Mouse (Mus musculus): ENCODE results near the gene Zdhhc6. TPM values are rescaled to one million over a fixed set of nuclear protein-coding genes. Genes with fewer than 3 reads are reported as not detected.

Gene Zdhhc6
- polyA plus RNA-seq, 1 experiment from 2014 or later: 75.9 TPM

DNA sequence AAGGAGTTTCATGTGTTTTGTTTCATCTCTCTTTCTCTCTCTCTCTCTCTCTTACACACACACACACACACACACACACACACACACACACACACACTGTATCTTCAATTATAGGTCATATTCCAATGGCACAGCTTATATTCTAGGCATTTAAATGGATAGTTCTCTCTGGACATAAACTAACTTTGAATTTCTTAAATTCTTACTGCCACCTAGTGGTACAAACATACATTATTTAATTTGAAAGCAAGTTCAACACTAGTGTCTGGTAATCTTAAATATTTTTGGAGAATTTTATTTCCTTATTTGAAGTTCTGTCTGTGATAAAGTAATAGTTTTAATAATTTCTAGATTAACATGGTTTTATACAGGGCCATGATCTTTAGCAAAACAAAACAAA is 10.8 kb downstream of the Zdhhc6 start:
- peak; percentile 16 for DNase-seq (ENCODE audit: low spot score)

DNA sequence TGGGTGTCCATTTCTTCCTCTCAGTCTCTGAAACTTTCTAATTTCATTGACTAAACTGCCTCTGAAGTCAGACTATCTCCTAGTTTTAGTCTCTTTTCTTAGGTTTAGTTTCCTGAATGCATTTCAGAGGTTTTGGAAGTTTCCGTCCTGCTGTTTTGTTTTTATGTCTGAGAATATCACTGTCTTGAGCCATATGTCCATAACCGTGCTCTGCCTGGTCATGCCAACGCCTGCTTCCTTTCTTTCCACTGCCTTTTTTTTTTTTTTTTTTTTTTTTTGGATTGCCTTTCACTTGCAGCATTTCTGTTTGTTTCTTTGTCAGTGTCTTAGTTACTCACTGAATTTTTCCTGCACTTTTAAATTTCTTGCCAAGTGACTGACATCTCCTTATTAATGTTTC is 15.3 kb downstream of the Zdhhc6 start:
- no peak for DNase-seq (ENCODE audit: low spot score)

DNA sequence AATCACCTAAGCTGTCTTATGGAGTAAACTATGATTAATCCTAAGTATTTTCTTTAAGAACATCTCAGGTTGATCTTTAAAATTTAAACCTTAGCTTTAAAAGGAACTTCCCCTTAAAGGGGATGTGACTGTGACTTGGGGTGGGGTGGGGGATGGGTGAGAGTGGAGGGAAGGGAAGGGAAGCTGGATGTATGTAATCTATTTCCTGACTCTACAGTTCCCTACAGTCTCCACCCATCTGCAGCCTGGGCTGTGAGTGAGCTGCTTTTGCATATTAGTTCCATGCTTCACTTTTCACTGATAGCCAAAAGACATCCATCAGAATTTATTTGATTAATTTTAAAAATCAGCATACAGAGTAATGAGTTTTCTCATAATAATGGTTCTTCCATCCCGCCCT is 16.5 kb downstream of the Zdhhc6 start:
- DNase-seq (ENCODE audit: low spot score): no peak

DNA sequence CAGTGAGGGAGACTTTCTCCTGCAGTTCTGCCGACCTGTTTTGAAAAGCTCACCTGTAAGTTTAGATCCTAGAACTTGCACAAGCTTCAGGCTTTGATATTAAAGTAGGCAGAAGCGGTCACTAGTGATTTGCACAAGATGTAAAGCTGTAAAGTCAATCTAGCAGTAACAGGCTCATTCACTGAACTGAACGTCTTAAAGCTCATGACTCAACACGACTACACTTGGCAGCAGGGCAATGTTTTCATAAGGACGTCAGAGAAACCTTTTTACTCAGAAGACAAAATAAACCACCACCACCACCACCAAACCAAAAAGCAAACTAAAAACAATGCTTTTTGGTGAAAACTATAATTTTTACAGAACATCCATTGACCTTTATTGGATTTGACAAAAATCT is 17.9 kb downstream of the Zdhhc6 start:
- DNase-seq (ENCODE audit: low spot score): no peak

DNA sequence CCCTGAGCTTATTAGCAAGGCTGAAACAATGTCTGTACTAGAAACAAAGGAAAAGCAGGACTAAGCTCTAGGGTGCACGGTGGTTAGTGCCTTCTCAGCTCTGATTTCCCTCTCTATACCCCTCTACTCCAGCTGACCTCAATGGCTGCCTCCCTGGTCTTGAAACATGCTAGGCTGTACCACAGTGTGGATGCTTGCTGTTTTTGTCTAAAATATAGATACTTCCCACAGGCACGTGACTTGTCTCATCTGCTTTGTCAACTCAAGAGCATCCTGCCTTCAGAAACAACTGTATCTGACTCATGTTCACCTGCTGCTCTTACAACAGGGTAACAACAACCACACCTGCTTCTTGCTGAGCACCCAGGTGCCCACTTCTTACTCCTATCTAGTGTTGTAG is 18.3 kb downstream of the Zdhhc6 start:
- no peak for DNase-seq (ENCODE audit: low spot score)

DNA sequence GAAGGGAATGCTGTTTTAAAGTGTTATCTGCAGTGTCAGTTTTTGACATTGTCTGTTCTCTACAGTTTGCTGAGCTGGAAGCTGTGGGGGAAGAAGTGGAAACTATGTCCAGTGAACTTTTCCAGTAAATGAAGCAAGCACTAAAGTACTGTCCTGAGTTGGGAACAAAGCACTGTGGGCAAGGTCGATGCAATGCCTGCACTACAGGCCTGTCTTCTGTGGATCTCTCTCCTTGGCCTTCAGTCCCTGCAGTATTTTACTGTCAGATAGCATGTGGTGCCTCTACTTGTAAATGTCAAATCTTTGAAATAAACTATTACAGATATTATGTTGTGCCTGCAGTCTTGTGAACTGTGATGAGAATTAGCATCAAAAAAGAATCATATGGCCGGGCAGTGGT is 19.5 kb downstream of the Zdhhc6 start:
- no peak for DNase-seq (ENCODE audit: low spot score)

DNA sequence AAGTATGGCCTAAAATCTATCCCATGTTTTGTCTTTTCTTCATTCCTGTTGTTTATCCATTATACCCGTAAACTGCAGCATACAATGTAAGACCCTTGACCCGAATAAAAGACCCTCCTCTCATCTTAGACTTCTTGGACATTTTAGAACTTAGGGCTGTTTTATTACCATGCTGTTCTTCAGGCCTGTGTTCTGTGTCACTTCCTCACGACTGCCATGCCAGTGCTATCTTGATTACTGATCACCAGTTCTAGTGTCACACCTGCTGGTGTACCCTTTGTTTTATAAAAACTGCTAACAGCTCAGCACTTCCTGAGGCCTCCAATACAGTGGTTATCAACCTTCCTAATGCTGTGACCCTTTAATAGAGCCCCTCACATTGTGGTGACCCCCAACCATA is 20.3 kb downstream of the Zdhhc6 start:
- DNase-seq (ENCODE audit: low spot score): no peak

DNA sequence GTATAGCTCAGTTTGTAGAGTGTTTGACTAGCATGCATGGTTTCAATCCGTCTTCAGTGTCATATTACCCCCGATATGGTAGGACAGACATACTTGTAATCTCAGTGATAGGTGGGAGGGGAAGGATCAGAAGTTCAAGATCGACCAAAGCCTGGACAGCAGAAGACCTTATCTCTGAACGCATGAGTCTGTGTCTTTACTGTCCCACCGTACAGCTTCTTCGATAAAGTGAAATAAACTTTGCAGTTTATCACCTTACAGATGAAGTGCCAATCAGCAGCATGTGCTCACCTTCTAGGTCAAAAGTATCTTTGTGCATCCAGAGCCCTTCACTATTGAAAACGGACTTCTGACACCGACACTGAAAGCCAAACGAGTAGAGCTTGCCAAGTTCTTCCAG is 20.8 kb downstream of the Zdhhc6 start:
- DNase-seq (ENCODE audit: low spot score): no peak

DNA sequence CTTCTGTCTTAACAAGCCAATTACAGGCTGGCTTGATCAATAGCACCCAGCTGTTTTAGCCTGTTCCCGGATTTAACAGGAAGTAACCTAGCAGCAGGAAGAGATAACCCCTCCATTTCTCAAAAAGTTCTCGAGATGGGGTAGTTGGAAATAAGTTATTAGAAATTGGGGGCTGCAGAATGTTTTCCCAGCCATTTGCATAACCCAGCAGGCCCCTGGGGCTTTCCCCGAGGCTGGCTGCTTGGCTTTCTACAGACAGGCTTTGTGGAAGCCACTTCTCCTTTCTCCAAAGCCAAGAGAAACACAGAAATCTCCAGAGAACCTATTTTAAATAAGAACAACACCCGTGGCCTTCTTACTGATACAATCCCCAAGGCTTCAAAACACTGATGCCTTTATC is 22.7 kb downstream of the Zdhhc6 start:
- no peak for DNase-seq (ENCODE audit: low spot score)

DNA sequence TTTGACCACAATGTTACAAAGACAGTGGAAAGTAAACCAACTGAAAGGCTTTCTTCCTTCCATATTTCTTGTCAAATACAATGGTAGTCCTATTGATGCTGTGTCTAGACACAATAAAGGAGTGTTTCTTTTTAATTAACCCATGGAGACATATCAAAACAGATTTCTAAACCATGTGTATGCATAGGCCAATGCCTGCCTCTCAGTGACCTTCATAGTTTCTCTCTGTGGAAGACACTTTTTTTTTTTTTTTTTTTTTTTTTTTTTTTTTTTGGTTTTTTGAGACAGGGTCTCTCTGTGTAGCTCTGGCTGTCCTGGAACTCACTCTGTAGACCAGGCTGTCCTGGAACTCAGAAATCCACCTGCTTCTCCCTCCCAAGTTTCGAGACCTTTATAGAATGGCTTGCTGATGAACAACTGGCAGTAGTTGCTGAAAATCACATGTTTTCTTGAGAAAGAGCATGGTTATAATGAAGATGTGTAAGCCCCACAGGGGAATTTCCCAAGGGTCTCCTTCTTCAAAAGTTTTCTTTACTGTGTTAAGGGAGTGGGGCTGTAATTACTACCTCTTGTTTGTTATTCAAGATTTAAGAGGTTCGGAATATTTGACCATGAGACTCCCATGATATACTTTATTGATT is 23.5 kb downstream of the Zdhhc6 start:
- DNase-seq (ENCODE audit: low spot score): no peak

DNA sequence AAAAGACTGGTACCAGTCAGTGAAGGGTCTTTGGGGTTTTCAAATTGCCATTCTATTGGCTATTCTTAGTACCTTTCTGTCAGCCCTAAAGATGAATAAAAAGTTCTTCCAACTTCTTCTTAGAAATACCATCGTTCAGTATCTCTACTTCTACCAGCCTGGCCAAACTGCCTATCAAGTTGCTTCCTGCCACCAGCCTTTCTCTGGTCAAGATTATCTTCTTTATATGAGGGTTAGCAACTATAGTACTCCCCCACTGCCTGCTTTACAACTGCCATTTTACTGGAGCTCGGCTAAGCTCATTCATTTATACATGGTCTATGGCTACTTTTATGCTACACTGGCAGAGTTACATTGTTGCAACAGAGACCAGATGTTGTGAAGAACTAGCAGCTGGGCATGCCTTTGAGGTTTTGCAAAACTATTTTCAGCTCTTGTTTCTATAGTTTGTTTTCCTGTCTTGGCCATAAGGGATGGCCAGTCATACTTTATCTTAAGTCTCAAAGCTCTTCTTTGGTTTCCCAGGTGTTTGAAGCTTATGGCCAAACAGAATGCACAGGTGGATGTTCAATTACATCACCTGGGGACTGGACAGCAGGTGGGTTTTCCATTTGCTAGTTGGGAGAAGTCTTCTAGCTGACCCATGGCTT is 25.1 kb downstream of the Zdhhc6 start:
- DNase-seq (ENCODE audit: low spot score): no peak

DNA sequence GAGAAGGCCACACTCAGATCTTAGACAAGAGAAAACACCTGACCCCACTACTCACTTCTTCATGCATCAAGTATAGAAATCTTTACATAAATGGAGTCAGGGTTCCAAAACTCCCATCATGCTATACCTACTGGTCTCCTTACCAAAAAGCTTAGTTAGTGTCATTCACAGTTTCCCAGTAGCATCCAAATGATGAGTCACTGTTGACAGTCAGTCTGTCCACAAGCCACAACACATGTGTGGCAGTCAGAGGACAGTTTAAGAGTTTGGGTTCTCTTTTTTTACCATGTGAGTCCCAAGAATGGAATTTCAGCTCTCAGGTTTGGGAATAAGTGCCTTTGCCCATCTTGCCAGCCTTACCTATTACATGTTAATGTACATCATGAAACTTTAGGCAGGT is 26.9 kb downstream of the Zdhhc6 start:
- no peak for DNase-seq (ENCODE audit: low spot score)

DNA sequence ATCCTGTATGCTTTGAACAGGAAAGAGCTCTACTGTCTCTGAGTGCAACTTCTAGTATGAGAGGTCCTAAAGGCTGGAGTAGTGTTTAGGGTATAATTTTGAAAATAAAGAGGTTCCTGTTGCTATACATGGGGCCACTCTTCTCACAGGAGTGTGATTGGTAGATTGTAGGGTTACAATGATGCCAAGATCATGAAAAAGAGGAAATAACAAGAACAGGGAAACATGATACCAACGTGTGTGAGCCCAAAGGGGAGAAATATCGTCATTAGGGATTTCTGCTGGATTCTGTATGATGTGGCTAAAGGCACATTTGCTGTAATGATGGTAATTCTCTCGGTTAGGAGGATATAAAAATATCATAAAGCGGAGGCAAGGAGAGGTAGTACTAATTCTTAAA is 29.8 kb downstream of the Zdhhc6 start:
- DNase-seq (ENCODE audit: low spot score): no peak

DNA sequence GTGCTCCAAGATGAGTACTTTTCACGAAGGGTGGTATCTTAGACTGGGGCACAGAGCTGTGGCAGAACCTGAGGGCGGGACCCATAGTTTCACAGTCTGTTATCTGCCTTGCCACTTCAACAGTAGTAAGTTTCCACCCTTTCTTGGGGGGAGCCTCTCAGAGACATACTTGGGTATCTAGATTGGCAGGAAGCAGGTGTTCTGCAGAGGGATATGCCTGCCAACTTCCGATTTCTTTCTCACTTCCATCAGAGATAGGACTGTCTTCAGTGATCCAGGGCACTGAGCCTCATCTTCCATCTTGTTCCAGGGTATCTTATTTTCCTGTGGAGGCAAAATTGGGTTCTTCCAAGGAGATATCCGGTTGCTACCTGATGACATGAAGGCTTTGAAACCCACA is 31.7 kb downstream of the Zdhhc6 start:
- no peak for DNase-seq (ENCODE audit: low spot score)

DNA sequence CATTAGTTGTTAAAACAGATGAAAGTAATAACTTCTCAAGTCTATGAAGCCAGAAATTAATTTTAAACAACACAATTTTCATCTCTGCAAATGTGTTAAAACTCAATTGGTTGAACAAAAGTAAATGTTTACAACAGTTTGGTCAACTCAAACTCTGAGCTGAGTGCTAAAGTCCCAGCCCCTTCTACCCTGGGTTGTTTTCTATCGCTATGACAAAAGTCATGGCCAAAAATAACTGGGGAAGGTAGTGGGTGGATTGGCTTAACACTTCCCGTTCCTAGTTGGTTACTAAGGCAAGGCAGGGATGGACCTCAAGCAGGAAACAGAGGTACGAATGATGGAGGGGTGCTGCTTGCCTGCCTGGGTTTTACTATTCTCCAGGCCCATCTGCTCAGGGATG is 39.1 kb downstream of the Zdhhc6 start:
- DNase-seq (ENCODE audit: low spot score): no peak

DNA sequence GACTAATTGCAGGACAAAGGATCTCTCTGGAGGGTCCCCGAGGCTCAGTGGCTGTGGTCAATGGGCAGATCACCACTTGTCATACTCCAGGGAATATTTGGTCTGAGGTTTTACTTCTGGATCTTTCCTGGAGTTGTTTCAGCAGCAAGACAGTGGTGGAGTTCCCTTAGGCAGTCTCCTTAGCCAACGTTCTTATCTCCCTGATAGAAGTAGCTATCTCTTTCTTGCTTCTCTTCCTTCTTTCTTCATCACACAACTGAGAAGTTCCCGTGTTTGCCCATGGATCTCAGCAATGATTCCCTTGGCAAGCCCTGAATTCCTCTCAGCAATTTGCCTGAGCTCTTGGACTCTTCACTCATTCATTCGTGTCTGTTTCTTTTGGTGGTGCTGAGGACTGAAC is 39.7 kb downstream of the Zdhhc6 start:
- DNase-seq (ENCODE audit: low spot score): no peak

DNA sequence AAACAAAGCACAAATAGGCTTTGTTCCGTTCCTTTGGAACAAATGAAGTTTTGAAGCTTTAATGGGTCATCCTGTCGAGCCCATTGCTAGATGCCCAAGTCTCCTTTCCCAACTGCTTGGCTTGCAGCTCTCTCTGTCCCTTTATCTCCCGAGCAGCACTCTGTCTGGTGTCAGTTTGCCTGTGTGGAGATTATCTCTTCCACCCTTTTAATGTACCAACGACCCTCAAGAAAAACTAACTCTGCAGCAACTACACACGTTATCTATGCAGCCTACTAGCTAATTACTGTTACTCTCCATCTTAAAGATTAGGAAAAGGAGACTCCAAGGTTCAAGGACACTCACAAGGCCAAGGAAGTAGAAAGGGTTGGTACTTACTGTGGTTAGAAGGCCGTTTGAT is 42.5 kb downstream of the Zdhhc6 start:
- DNase-seq (ENCODE audit: low spot score): no peak

DNA sequence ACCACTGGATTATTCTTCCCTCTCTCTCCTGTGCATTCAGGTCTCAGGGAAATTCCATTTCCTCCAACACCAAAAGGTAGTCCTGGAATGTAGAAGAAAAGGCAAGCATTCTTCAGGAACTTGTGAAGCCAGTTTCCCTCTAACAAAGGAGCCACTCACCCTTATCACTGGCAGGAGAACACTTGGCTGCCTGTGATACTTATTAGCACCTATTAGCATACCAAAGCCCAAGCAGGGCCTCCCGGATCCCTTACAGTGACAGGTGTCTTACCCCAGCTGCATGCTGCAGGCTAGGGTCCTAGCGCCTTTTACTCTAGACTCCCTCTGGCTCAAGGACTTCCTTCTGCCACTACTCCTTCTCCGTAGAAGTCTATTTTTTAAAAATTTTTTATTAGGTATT is 44.4 kb downstream of the Zdhhc6 start:
- no peak for DNase-seq (ENCODE audit: low spot score)

DNA sequence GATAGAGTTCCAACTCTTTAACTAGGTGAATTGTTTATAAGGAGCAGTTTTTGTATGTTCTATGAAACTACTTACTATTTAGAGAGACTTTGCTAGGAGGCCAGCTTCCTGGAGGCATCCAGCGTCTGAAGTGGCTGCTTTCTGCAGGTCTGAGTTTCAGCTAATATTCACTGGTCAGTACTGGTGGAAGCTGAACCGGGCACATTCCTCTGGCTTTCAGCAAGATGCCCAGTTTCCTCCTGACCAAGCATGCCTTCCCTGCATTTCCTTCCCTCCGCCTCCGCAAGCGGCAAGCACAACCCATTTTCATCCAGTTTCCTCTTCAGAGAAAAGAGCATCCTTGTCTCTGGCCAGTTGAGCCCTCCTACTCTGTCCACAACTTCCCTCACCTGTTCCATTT is 46.8 kb downstream of the Zdhhc6 start:
- DNase-seq (ENCODE audit: low spot score): no peak

DNA sequence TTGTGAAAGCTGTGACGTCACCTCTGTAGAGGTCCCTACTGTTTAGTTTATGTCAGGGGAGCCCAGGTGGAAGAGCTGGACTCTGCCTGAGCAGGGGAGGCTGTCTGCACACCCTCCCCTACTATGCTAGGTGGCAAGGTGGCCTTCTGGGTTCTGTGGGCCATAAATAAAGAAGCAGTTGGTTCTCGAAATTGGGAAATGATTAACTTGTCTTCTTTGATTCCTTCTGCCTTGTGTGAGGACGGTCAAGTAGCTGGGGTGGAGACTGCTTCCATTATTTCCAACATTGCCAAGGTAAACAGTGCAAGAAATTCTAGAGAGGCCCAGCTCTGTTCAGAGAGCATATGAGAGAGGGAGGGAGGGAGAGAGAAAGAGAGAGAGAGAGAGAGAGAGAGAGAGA is 47.7 kb downstream of the Zdhhc6 start:
- no peak for DNase-seq (ENCODE audit: low spot score)

DNA sequence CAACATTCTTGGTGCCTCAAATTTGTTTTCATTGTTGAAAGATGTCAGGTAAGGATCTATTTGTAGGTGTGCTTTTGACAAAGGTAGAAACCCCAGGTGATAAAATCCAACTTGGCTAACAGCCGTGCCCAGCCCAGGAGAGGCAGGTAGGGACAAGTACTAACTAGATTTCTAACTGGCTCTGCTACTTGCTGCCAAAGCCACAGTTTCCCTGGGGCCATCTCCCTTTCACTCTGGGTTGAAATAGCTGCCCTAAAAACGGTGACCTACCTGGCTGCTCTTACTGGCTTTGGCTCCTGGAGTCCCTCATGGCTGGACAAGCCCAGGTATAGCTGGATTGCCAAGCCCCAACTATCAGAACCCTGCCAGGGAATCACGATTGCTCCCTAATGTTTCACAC is 49.0 kb downstream of the Zdhhc6 start:
- DNase-seq (ENCODE audit: low spot score): no peak

DNA sequence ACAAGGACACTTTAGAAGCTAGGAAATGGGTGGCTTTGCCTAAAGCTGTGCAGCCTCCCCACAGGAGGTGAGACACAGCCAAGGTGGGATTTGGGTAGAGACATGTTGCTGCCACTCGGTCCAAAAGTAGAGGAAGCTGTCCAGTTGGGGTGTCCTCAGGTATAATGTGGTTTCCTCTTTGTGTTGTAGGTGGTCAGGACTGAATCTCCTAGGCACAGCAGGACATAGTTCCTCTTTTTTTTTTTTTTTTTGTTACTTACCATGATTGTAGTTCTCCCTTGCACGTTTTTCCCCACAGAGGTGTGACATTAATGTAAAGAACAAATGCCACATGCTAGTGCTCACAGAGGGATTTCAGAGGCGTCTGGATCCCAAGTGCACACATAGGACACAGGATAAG is 50.6 kb downstream of the Zdhhc6 start:
- DNase-seq (ENCODE audit: low spot score): no peak

DNA sequence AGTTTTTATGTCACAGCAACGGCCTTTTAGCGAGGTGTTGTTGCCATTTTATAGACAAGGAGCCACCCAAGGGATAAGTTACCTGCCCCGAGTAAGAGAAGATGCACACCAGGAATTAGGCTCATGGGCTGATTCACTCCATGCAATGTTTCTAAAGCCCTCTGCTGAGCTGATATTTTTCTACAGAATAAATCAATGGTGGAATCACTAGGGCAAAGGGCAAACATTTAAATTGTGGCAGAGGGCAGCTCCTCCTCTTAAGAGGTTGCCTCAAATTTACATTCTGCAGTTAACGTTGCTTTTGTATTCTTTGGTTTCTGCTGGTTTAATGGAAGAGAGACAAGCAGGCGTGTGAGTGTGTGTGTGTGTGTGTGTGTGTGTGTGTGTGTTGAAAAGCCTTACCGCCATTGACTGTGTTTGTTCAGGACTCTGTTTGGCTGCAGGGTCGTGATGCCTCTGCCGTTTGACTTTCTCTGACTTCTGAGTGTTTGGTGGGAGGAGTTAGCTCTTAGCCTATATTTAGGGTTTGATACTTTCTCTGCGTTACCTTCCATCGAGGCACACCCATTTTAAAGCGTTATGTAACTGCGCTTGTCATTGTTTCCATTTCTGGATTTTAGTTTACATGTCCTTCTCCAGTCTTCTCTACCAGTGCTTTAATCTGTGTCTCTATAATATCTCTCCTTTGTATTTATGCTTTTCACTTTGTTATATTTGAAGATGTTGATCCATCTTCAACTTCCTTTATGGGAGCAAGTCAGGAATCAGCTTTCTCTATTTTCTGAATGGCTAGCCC is 55.2 kb downstream of the Zdhhc6 start:
- DNase-seq (ENCODE audit: low spot score): no peak
